Mouse (Mus musculus): ENCODE data around the gene Lrig1. TPM values are rescaled to one million over a fixed set of nuclear protein-coding genes. Genes with fewer than 3 reads are reported as not detected.

Lrig1 gene
- total RNA-seq (2021) = 10 to 100 TPM; 75.3 to 82.6 TPM
- long read RNA-seq, experiment 1, full-length matches to known transcripts = 15 of 41 reads
- long read RNA-seq, experiment 1, partial matches to known transcripts = 23 of 41 reads
- long read RNA-seq, experiment 1, other reads (novel, unspliced or antisense) = 3 of 41 reads
- long read RNA-seq, experiment 2, full-length matches to known transcripts = 33 of 78 reads
- long read RNA-seq, experiment 2, partial matches to known transcripts = 32 of 78 reads
- long read RNA-seq, experiment 2, other reads (novel, unspliced or antisense) = 13 of 78 reads

DNA sequence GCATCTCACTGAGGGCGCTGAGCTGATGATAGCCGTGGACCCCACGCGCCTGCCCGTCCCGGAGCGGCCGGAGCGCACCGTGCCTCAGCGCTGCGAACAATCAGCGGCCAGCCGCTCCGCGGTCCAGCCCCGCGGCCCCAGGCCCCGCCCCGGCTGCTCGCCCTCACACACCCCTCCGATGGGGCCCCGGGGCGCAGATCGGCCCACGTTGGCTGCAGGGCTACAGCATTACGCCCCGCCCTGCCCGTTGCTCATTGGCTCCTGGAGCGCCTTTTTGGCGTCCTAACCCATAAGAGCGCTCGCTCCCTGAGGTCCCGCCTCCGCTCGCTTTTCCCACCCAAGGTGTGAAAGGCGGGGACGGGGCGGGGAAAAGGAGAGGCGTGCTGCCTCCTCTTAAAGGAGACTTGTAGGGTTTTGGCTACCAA lies at the start of gene Lrig1:
TSS of gene Lrig1 (minus strand) at position 92 of the 425 bp plus-strand sequence.
- peak; percentile 90 to 97 for DNase-seq (ENCODE audit: low spot score in 2 of 2)

DNA sequence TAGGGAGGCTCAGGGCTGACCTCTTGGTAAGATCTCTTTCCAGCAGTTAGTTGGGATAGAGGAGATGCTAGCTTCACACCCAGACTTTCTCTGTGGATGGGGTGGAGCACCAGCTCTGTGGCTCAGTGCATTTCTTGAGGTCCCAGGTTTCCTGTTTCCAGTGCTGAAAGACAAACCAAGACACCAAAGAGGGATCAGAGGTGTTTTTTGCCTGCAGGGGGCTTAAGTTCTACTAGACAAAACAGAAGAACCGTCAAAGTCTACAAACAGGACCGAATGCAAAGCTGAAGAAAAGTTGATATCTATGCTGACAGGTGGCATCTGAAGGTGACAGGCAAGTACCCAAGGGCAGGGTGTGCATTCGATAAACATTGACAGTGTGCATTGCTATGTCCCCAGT lies 49.7 kb upstream of the Lrig1 start:
- DNase-seq (ENCODE audit: low spot score in 2 of 2) = no peak

DNA sequence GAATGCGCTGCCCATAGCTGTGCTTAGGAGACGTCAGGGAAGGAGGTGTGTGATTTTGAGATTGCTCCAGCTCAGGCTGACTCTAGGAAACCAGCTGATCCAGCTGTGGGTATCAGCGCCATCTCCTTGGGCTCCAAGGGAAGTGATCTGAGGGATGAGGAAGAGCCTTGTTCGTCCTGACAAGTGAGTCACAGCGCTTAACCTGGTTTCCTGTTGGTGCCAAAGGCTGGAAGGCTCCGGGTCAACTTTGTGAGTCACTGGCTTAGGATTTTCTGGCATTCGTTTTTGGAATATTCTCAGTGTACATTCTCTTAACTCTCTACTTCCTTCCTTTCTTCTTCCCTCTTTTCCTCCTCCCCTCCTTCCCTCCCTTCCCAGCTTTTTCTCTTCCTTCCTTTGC lies 48.4 kb upstream of the Lrig1 start:
- no peak for DNase-seq (ENCODE audit: low spot score in 2 of 2)

DNA sequence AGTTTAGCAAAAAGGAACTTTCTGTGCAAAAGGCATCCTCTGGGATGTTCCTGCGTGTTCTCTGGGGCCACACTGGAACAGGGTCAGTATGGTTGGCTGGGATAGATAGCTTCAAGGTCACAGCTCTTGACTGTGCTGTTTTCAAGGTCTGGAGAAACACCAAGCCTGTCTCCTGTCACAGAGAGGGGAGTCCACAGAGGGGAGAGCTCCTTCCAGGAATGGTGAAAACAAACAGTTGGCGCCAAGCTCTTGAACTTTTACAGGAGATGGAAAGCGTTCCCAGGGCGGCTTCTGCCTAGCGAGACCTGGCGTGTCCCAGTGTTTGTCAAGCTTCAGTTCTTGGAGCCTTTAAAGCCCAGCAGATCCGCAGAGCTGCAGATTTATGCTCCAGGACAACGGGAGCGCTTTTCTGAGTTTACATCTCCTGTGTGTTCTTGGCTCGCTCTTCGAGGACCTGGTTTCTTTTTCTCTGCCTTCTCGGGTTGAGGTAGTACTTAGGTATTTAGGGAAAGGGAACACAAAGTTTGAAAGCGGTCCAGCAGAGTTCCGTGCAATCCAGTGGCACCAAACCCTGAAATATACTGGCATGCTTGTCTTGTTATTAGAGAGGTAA lies 40.3 kb upstream of the Lrig1 start:
- DNase-seq (ENCODE audit: low spot score in 2 of 2) = no peak

DNA sequence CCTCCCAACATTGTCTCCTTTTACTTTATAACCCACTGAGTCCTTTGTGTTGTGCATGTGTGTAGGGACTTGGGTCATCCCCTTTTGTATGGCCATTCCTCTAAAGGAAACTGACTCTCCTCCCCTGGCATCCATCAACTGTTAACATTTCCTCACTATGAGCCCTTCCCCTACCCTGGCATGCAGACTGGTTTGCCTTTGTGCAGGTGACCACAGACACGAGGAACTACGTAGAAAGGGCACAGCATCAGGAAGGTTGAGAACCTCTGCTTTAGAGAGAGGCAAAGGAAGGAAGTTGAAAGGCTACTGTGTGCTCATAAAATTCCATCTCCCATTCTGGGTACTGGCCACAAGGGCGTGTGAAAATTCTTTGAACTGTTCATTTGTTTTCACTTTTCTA lies 38.7 kb upstream of the Lrig1 start:
- no peak for DNase-seq (ENCODE audit: low spot score in 2 of 2)

DNA sequence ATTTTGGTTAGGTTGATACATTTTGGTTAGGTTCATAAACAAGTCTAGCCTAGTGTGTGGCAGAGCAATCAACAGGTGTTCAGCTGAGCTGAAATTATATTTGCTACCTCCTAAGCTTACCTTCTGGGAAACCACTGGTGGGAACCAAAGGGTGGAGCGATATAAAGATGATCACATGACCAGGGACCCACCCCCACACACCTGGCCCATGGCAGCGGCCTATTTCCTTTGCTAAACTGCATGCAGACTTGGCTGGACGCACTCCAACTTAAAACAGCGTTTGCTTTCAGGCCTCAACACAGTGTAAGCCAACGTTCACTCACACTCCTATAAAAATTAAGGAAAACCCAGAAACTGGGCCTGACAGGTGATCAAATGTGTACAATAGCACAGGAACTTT lies 33.9 kb upstream of the Lrig1 start:
- DNase-seq (ENCODE audit: low spot score in 2 of 2) = no peak

DNA sequence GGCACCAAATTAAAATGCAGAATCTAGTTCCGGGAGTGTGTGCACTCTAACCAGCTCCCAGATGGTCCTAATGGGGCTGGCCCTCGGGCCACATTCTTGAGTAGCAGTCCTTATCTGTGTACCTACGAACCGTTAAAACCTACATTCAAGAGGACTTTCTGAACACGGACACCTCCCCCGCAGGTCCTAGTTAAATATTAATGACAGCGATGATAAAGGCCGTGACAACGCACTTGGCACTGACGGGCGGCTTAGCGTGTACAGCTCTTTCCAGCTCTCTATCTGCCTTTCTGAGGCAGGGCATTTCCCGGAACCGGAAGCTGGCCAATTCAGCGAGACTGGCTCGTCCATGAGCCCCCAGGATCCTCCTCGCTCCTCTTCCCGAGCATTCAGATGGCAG lies 29.9 kb upstream of the Lrig1 start:
- no peak for DNase-seq (ENCODE audit: low spot score in 2 of 2)

DNA sequence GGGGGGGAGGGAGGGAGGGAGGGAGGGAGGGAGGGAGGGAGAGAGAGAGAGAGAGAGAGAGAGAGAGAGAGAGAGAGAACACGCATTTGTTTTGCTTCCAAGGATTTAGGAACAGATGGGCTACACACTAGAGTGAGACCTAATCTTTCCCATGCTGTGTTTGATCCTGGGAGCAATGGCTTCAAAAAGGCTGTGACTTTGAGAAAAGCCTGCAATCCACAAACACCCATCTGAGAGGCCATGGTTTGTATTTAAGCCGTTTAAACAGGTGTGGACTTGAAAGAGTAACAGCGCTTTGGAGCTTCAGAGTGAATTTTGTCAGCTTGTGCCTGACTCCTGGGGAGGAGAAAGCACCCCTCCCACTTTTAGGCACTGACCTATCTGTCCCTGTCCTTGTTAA lies 29.2 kb upstream of the Lrig1 start:
- DNase-seq (ENCODE audit: low spot score in 2 of 2) = no peak

DNA sequence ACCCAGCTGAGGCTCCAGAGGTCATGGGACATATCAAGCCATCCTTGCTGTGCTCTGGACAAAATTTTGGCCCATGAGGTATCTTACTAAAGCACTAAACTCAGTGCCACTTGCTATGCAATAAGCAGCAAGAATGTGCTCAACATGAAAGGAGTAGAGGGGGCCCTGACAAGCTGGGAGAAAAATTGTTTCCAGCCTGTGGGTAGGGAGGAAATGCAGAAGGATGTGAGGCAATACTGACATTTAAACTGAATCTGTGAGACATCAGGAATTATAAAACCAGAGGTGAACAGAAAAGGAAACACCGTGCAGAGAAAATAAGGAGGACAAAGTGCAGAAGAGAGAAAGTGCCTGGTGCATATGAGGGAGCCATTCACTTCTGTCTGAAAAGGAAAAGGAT lies 24.7 kb upstream of the Lrig1 start:
- DNase-seq (ENCODE audit: low spot score in 2 of 2) = no peak

DNA sequence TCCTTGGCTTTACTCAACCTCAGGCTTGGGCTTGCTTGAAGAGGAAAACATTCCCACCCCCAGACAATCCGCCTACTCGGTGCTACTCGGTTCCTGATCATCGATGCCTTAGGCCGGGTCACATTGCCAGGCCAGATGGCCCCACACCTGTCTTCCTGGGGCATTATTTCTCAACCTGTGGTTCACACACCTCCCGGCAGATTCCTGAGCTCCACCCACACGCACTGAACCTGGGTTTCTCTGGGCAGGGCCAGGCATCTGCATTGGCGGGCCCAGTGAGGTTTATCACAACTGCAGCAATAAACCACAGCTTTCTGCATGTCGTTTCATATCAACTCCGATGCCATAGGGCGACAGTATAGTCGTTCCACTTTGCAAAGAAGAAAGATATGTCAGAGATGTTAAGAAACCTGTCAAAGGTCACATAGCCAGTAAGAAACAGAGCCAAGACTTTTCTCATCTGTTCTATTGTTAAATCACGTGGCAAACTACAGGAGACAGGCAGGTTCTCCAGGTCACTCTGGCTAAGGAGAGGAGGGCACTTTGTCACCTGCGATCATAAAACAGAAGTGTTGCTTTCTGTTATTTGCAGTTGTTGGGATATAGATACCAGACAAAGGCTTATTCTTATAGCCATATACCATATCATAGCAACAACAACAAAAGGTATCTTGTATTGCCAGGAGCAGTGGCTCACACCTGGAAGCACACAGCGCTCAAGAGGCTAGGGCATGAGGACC lies 18.8 kb upstream of the Lrig1 start:
- no peak for DNase-seq (ENCODE audit: low spot score in 2 of 2)

DNA sequence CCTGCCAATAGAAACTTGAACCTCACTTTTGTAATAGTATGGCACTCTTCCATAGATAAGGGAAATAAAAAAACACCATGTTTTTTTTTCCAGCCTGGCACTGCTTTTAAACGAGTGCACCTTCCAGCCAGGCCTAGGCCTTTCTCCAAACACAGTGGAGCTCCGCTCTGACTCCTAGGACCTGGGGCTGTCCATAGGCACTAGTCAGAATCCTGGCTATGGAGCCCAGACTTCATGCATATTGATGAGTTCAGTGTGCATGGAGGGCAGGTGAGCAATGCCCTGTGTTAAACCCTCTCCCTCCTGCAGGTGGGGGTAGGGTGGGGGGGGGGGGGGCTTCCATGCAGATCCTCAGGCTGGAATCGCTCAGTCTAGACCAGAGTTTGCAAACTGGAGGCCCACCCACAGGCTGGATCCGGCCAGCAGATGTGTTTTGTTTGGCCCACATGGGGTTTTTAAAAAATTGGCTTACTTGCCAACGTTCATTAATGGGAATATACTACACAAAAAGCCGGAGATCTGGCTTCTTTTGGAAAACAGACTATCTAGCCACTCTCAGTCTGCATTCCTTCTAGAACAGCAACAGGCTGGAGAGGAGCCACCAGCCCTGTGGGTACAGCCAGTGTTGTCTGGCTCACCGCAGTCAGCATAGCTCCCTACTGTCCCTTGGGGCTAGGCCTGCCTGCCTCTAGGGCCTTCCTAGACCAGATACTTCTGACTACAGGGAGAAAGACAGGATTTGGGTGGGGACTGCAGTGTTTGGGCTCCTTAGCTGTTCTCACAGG lies 17.9 kb upstream of the Lrig1 start:
- DNase-seq (ENCODE audit: low spot score in 2 of 2) = peak in 1 of 2 experiments; percentile 39

DNA sequence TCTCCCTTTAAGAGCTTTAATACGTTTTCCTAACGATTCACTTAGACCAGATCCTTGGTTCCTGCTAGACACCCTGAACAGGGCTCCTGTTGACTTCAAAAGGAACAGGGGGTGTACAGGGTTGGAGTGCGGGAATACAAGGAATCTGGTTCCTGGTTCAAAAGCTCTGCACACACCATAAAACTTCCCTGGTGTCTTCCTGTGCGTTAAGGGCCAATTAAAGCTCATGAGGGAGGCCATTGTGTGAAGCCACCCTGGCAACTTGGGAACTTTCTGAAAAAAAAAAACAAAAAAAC lies 15.6 kb upstream of the Lrig1 start:
- no peak for DNase-seq (ENCODE audit: low spot score in 2 of 2)

DNA sequence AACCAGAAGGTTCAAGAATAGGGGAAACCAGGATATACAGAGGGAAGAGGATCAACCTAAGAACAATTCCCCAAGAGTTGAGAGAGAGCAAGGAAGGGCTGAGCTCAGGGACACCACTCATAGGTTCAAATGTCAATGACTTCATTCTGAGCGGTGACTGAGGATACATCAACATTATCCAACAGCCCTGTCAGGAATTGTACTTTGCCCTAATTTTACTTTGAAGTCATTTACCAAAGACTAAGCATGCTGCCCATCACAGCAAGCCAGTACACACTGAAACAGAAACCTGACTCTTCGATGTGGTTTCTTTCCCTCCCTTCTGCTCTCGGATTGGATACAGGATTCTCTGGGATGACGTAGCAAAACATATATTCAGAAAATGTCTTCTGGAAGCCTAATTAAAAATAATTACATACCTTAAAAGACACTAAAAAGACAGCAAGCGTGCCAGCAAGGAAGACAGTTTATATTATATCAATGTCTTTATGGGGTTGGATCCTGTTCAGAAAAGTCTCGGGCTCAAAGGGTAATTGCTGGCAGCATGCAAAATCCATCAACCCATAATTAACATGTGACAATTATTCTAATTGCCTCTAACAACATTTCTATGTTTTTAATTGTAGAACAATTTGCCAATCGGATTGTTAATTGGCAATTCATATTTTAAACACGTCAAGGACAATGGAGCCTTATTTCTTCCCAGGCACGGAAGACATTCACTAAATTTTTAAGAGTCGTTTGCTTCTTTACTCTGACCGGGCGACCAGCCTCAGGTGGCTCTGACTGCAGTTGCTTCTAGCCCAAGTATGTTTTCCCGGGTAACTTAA lies 15.1 kb upstream of the Lrig1 start:
- DNase-seq (ENCODE audit: low spot score in 2 of 2) = no peak

DNA sequence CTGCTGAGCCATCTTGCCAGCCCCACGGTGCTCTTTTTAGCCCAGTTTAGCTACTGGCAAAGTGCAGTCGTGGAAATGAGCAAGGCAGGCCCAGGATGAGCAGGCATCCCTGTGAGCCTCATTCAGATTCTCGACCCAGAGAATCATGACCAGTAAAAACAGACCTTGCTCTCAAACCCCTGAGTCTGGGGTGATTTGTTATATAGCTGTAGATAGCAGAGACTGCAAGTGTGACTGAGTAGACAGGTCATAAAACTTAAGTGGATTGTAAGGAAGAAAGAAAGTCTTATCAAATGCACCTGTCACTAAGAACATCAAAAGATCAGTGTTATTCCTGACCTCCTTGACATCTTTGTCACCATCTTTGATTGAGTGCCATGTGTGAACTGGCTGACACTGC lies 9.9 kb upstream of the Lrig1 start:
- DNase-seq (ENCODE audit: low spot score in 2 of 2) = no peak

DNA sequence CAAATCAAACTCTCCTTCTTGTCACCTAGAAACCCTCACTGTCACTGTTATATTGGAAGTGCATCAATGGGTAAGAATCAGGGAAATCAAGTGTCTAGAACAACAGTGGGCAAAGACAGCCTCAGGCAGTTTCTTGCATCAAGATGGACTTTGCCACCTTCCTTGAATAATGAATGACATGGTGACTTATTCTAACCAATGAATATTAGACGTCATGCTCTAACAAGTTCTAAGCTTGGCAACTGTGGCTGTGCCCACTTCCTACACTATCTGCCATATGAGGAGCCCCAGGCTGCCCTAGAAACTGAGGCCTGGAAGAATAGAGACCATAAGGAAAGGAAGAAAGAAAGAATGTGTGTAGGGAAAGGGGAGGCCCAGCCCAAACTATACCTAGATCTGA lies 9.2 kb upstream of the Lrig1 start:
- DNase-seq (ENCODE audit: low spot score in 2 of 2) = no peak

DNA sequence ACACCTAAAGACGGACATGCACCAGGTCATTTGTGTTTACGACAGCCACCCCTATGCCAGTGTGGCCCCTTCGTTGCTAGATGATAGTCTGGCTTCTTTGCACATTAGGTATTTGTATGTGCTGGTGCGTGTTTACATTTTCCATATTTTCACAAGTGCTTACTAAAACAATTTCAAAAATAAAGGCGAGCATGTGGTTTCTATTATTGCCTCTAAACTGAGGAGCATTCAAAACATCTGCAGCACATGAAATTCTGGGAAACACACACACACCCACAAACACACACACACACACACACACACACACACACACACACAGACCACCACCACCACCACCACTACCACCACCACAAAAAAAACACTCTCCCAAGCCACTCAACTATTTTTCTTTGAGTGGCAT lies 7.3 kb upstream of the Lrig1 start:
- no peak for DNase-seq (ENCODE audit: low spot score in 2 of 2)

DNA sequence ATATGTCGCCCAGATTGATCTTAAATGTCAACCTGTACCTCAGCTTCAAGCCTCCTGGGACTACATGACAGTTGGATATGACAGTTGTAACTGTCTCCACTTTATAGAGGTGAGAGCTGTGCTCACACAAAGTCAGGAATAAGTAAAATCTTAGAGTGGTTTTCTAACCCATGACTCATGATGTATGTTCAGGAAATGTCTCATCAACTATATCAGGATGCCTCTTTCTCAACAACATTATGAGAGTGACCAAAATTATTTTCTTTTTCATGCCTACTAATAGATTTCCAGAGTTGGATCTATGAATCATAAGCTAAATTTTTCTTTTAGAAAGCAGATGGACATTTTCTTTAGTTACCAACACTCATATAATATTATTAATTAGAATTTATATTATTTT lies 6.0 kb upstream of the Lrig1 start:
- DNase-seq (ENCODE audit: low spot score in 2 of 2) = no peak

DNA sequence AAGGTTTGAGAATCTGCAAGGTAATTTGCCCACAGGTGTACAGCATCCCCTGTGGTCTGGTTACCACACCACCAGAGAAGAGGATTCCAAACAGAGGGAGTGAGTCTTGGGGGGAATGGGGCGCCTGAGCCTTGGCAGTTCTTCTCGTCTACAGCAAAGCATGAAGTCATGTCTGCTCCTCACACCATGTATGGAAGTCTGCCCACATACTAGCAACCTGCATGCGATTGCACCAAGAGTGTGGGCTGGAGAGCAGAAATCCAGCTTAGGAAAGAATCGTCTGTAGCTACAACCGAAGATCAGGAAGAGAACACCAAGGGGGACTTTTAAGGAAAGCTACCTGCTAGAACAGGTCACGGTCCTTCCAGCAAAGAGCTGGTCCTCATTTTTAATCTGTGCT lies 3.0 kb upstream of the Lrig1 start:
- no peak for DNase-seq (ENCODE audit: low spot score in 2 of 2)

DNA sequence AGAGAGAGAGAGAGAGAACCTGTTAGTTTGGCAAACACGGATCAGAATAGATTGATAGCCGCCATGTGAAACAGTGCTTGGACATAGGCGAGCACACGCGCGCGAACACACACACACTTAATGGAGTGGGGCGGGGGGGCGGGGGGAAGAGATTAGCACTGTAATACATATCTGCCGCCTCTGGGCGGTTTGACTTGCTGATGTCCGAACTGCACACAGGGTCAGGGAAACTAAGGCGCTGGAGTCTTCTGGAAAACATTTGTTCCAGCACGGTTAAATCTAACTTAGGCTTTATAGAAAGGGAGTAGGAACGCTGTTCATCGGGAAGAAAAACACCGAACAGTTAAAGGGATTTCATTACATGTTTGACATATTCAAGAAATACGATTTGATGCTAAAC lies 1.1 kb upstream of the Lrig1 start:
- DNase-seq (ENCODE audit: low spot score in 2 of 2) = peak in 1 of 2 experiments; percentile 38

DNA sequence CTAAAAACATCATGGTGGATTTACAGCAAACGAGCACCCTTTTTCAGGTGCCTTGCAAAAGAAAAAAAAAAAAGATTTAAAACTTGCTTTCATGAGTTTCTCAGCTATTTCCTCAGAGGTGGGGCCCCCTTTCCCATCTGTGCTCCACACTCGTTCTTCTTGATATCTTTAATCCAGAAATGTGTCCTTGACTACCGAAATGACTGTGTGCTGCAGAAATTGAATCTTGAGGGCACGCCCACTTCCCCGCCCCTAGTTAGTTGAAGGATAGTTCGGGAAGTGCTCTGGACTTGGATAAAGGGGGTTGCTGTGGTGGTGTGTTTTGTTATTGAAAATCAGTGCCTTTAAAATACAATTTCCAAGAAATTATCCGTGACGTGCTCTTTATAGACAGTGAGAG lies 654 bp upstream of the Lrig1 start:
- peak in 1 of 2 experiments; percentile 77 for DNase-seq (ENCODE audit: low spot score in 2 of 2)
